Mouse (Mus musculus): Measurements from ENCODE around the gene Il4ra.

Gene Il4ra

DNA sequence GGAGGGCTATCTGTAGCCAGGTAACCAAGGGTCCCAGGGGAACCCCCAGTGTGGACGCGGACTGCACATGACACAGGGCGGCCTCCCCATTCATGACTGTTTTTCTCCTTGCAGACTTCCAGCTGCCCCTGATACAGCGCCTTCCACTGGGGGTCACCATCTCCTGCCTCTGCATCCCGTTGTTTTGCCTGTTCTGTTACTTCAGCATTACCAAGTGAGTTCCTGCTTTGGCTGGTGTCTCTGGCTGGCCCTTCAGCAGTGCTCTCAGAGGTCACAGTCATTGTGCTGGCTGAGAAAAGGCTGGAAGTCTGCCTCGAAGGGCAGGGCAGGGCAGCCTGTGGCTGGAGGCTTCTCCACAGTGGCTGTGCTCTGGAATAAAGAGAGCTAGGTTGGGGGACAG is 20.8 kb downstream of the Il4ra start:
- DNase-seq (ENCODE audit: low read depth, low spot score) = no peak

DNA sequence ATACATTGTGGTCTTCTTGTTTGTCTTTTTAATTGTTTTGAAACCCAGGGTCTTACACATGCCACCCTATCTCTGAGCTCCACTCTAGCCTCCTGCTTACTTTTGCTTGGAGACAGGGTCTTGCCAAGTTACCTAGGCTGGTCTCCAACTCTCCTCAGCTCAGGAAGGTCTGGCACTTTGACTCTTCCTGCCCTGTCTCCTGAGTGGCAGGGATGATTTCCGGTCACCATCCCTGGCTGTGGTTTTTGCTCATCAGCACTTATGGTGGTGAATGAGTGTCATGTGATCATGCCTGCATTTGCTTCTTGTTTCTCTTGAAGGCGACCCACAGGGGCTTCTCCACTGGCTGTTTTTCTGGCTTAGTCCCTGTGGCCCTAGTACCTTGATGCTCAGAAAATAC is 21.9 kb downstream of the Il4ra start:
- no peak for DNase-seq (ENCODE audit: low read depth, low spot score)

DNA sequence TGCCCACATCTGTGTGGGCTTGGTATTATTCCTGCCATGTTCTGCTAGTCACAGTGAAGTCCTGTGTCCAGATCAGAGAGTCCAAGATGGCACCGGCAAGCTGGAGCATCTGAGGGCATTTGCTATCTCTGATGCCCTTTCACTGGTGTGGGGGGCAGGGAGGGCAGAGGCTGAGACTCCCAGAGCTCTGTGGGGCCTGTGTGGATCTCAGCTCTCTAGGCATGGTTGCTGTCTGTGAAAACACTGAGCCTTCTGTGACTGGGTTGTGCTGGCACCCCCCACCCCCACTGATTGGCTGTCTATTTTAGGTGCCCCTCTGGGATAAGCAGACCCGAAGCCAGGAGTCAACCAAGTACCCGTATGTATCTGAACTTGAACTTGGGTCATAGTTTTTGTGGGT is 22.9 kb downstream of the Il4ra start:
- no peak for DNase-seq (ENCODE audit: low read depth, low spot score)

DNA sequence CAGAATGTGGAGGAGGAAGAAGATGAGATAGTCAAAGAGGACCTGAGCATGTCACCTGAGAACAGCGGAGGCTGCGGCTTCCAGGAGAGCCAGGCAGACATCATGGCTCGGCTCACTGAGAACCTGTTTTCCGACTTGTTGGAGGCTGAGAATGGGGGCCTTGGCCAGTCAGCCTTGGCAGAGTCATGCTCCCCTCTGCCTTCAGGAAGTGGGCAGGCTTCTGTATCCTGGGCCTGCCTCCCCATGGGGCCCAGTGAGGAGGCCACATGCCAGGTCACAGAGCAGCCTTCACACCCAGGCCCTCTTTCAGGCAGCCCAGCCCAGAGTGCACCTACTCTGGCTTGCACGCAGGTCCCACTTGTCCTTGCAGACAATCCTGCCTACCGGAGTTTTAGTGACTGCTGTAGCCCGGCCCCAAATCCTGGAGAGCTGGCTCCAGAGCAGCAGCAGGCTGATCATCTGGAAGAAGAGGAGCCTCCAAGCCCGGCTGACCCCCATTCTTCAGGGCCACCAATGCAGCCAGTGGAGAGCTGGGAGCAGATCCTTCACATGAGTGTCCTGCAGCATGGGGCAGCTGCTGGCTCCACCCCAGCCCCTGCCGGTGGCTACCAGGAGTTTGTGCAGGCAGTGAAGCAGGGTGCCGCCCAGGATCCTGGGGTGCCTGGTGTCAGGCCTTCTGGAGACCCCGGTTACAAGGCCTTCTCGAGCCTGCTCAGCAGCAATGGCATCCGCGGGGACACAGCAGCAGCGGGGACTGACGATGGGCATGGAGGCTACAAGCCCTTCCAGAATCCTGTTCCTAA is 24.0 kb downstream of the Il4ra start:
- peak; percentile 24 for DNase-seq (ENCODE audit: low read depth, low spot score)

- no peak for DNase-seq (ENCODE audit: low read depth, low spot score)
Observed at GRCm38 (mm10) chr7:125576982-125577381, 25.1 kb downstream of the Il4ra start.

GRCm38 (mm10) chr7:125577486-125578088 is 25.7 kb downstream of the Il4ra start:
- DNase-seq (ENCODE audit: low read depth, low spot score) = no peak

GRCm38 (mm10) chr7:125578106-125578505 is 26.2 kb downstream of the Il4ra start:
- DNase-seq (ENCODE audit: low read depth, low spot score) = peak; percentile 55

GRCm38 (mm10) chr7:125579545-125580219 is 27.8 kb downstream of the Il4ra start:
- peak; percentile 64 for DNase-seq (ENCODE audit: low read depth, low spot score)

- no peak for DNase-seq (ENCODE audit: low read depth, low spot score)
Observed at GRCm38 (mm10) chr7:125580220-125580549, 28.3 kb downstream of the Il4ra start.

DNA sequence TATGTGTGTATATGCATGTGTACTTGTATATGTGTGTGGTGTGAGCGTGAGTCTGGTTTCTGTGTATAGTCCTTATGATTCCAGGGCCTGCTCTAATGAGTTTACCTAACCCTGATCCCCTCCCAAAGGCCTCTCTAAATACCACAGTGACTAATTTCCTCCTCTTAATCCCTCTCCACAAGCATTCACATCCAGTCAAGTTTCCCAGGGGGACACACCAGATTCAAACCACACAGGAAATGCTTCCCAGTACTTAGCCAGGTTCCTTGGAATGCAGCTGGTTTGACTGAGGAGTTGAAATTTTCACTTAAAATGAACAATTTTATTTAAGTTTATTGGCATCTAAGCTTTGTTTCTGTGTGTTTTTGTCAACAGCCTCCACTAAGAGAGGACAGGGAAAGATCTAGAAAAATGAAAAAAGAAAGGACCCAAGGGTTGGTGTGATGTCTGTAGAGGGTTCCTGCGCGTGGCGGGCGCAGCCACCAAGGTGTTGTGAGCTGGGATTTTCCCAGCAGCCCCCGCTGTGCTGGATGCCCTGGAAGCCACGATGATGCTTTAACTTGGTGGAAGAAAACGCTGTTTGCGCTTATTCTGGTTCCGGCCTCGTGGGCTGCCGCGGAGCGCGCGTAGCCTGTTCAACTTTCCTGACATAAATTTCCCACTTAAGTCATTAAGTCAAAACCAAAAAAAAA is 28.9 kb downstream of the Il4ra start:
- DNase-seq (ENCODE audit: low read depth, low spot score) = no peak

- DNase-seq (ENCODE audit: low read depth, low spot score) = peak; percentile 92
Observed at GRCm38 (mm10) chr7:125581317-125581672, 29.4 kb downstream of the Il4ra start.

DNA sequence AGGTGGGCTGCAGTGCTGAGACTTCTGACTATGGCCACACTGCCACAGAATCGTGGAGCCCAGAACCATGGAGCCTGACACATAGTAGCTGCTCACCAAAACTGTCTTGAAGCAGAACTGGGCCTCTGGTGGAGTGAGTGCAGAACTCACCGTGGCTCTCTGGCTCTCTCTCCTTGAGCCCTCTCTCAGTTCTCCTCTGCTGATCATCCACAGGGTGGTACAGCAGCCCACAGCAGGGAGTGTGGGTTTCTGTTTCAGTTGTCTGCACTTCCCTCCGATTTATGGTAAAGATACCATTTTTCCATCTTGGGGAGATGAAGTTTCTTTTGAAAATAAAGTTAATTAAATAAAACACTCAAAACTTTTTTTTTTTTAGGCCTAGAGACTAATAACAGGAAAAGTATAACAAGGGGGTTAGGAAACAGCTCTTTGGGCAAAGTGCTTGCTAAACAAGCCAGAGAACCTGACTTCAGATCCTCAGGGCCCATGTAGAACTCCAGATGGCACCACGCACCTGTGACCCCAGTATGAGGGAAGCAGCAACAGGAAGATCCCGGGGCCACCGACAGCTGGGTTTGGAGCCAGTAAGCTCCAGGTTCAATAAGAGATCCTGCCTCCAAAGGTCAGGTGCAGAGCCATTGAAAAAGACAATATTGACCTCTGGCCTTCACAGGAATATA is 31.5 kb downstream of the Il4ra start:
- peak; percentile 35 for DNase-seq (ENCODE audit: low read depth, low spot score)

DNA sequence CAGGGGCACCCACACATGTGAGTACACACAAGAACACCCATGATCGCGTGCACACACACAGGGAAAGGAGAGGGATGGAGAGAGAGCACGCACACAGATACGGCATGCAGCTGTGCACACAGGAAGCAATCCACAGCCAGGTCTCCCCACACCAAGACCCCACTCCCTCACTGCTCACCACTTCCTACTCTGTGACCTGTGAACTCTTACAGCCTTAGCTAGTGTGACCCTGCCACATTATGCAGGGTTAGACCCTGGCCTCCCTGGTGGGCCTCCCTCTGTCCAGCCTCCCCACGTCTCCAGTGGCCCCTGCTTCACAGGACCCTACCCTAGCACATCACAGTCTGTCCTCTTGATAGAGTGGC is 32.1 kb downstream of the Il4ra start:
- DNase-seq (ENCODE audit: low read depth, low spot score) = no peak

- no peak for DNase-seq (ENCODE audit: low read depth, low spot score)
Observed at GRCm38 (mm10) chr7:125586355-125586754, 34.4 kb downstream of the Il4ra start.

DNA sequence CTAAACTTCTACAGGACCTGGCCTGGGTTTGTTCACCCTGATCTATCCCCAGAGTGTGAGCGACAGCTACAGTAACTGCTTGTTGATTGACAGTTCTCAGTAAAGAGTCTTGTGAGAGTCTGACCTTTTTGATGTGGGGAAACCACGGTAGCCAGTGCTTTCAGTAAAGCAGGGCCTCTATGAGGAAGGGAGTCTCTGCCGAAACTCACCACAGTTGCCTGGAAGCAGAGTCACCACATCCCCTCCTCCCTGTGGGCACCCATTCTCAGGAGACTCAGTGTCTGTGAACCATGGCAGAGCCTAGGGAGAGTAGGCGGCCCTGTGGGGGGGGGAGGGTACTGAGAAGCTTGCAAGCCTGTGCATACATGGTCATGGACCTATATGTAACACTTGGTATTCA is 36.8 kb downstream of the Il4ra start:
- DNase-seq (ENCODE audit: low read depth, low spot score) = peak; percentile 90

GRCm38 (mm10) chr7:125589896-125590295 is 38.0 kb downstream of the Il4ra start:
- no peak for DNase-seq (ENCODE audit: low read depth, low spot score)

GRCm38 (mm10) chr7:125593831-125594230 is 41.9 kb downstream of the Il4ra start:
- DNase-seq (ENCODE audit: low read depth, low spot score) = peak; percentile 78

- DNase-seq (ENCODE audit: low read depth, low spot score) = no peak
Observed at GRCm38 (mm10) chr7:125596406-125596805, 44.5 kb downstream of the Il4ra start.

DNA sequence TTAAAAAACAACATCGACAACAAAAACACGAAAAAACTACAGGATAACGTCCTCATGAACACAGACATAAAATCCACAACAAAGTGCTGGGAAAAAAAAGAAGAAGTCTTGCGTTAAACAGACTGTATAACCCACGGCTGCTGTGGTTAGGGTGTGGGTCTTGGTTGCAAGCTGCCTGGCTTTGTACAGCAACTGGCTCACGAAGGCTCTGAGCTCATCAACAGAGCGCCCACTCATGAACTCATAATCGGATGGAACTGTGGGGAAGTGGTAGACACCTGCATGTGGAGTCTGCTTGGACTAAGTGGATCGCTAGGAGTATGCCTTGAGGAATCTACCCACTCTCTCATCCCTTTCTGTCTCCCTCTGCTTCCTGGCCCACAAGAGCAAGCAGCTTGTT is 45.2 kb downstream of the Il4ra start:
- DNase-seq (ENCODE audit: low read depth, low spot score) = peak; percentile 70

GRCm38 (mm10) chr7:125597516-125598347 is 45.8 kb downstream of the Il4ra start:
- DNase-seq (ENCODE audit: low read depth, low spot score) = no peak

Data from CD4-positive helper T cell, adult 2 months (primary cell).